ENCODE assay signal across 1 mouse cellular context in the genomic region with DNA sequence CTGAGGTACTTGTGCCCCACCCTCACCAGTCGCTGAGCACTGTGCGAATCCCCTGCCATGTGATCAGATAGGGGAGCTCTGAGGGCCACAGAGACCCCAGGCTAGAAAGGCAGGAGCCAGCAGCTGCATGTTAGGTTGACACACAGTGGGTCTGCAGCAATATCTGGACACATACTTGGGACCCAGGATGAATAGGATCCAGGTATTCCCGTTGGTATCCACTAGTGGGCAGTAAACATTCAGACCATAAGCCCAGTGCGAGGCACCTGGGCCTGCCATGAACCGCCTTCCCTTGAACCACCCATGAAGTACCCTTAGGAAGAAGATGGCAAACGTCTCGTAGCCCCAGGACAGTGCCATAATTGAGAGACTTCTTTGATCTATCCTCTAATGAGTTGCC.
TF ChIP-seq lines count a peak whose summit lies in the region.

No protein-coding gene starts in this region.

TF ChIP-seq in CH12.LX, 34 proteins besides CTCF, POLR2A, EP300 and RAD21:
- TF ChIP-seq ELF1 (IDR thresholded peaks at IDR 0.05; ENCODE audit: low read depth, low read length) (no peak), SIN3A (IDR thresholded peaks at IDR 0.05; ENCODE audit: low read length) (no peak), RCOR1 (conservative IDR thresholded peaks at IDR 0.05; ENCODE audit: low read depth, low read length) (no peak), KAT2A (IDR thresholded peaks at IDR 0.05; ENCODE audit: insufficient replicate concordance, low read length) (no peak), TBP (conservative IDR thresholded peaks at IDR 0.05; ENCODE audit: low read depth, low read length) (no peak), IRF4 (IDR thresholded peaks at IDR 0.05; ENCODE audit: low read depth, low read length) (no peak), ZKSCAN1 (IDR thresholded peaks at IDR 0.05; ENCODE audit: borderline replicate concordance, low read depth, low read length) (0 out of 2 replicates have a peak, but pooled peaks have one; percentile 30)
